Mouse (Mus musculus): ENCODE data around the gene Zfp978. TPM values are rescaled to one million over a fixed set of nuclear protein-coding genes. Genes with fewer than 3 reads are reported as not detected.
A peak's percentile ranks its signal among the peaks of the same experiment; 100 is the strongest.
"Not testable (repeated sequence)": the region's sequence is repeated elsewhere in the genome, so short reads cannot be mapped to it uniquely, and the experiment has no call there.

Zfp978 gene
- polyA plus RNA-seq, 1 experiment, result 10.5 TPM

GRCm38 (mm10) chr4:147406735-147407462 is 45.8 kb downstream of the Zfp978 start:
- no peak for TF ChIP-seq POLR2A (IDR thresholded peaks at IDR 0.05; ENCODE audit: borderline replicate concordance, control insufficient read depth, low read depth, low read length)
- TF ChIP-seq CTCF (IDR thresholded peaks at IDR 0.05; ENCODE audit: control insufficient read depth, insufficient read depth, low read length), result no peak
- H3K27ac ChIP-seq (ENCODE audit: control insufficient read depth, insufficient read depth, low read depth, low read length, poor library complexity), result no peak overlapping the region; the same call in 1 of the 2 replicates
- peak overlapping the region; percentile 16 for H3K4me3 ChIP-seq (replicated peaks; ENCODE audit: control insufficient read depth, low read depth, low read length)
- H3K4me1 ChIP-seq (ENCODE audit: control insufficient read depth, insufficient read depth, low read length), result no peaks in the 10 kb centered on the region
- 1% methylated on average over 51 of the region's 75 CpGs for WGBS

GRCm38 (mm10) chr4:147407463-147407822 is 46.3 kb downstream of the Zfp978 start:
- H3K4me1 ChIP-seq (ENCODE audit: control insufficient read depth, insufficient read depth, low read length), result no peaks in the 10 kb centered on the region
- 3% methylated on average over 13 of the region's 13 CpGs for WGBS
- no peak overlapping the region for H3K4me3 ChIP-seq (replicated peaks; ENCODE audit: control insufficient read depth, low read depth, low read length)
- H3K27ac ChIP-seq (ENCODE audit: control insufficient read depth, insufficient read depth, low read depth, low read length, poor library complexity), result no peak overlapping the region; the same call in 1 of the 2 replicates
- TF ChIP-seq POLR2A (IDR thresholded peaks at IDR 0.05; ENCODE audit: borderline replicate concordance, control insufficient read depth, low read depth, low read length), result no peak
- TF ChIP-seq CTCF (IDR thresholded peaks at IDR 0.05; ENCODE audit: control insufficient read depth, insufficient read depth, low read length), result no peak

GRCm38 (mm10) chr4:147416365-147416764 is 55.3 kb downstream of the Zfp978 start:
- not testable (repeated sequence) for H3K27ac ChIP-seq (ENCODE audit: control insufficient read depth, insufficient read depth, low read depth, low read length, poor library complexity); H3K4me1 ChIP-seq (ENCODE audit: control insufficient read depth, insufficient read depth, low read length); H3K4me3 ChIP-seq (replicated peaks; ENCODE audit: control insufficient read depth, low read depth, low read length)
- WGBS, result 58% methylated on average over 1 of the region's 1 CpGs

- no peaks in the 10 kb centered on the region for H3K4me1 ChIP-seq (ENCODE audit: control insufficient read depth, insufficient read depth, low read length)
- no peak overlapping the region for H3K4me3 ChIP-seq (replicated peaks; ENCODE audit: control insufficient read depth, low read depth, low read length)
- TF ChIP-seq CTCF (IDR thresholded peaks at IDR 0.05; ENCODE audit: control insufficient read depth, insufficient read depth, low read length) (no peak), POLR2A (IDR thresholded peaks at IDR 0.05; ENCODE audit: borderline replicate concordance, control insufficient read depth, low read depth, low read length) (no peak)
- WGBS, result 50% methylated on average over 8 of the region's 8 CpGs
- no peak overlapping the region for H3K27ac ChIP-seq (ENCODE audit: control insufficient read depth, insufficient read depth, low read depth, low read length, poor library complexity)
These were observed 56.2 kb downstream of the Zfp978 start for GRCm38 (mm10) chr4:147417157-147417778.

GRCm38 (mm10) chr4:147417921-147418320 is 56.8 kb downstream of the Zfp978 start:
- 59% methylated on average over 10 of the region's 10 CpGs for WGBS
- Histone ChIP-seq H3K27ac (ENCODE audit: control insufficient read depth, insufficient read depth, low read depth, low read length, poor library complexity) (no peak overlapping the region), H3K4me3 (replicated peaks; ENCODE audit: control insufficient read depth, low read depth, low read length) (no peak overlapping the region), H3K4me1 (ENCODE audit: control insufficient read depth, insufficient read depth, low read length) (no peaks in the 10 kb centered on the region)
- TF ChIP-seq POLR2A (IDR thresholded peaks at IDR 0.05; ENCODE audit: borderline replicate concordance, control insufficient read depth, low read depth, low read length), result no peak
- no peak for TF ChIP-seq CTCF (IDR thresholded peaks at IDR 0.05; ENCODE audit: control insufficient read depth, insufficient read depth, low read length)

- WGBS, result 48% methylated on average over 7 of the region's 7 CpGs
- not testable (repeated sequence) for H3K27ac ChIP-seq (ENCODE audit: control insufficient read depth, insufficient read depth, low read depth, low read length, poor library complexity); H3K4me3 ChIP-seq (replicated peaks; ENCODE audit: control insufficient read depth, low read depth, low read length)
These were observed 57.2 kb downstream of the Zfp978 start for GRCm38 (mm10) chr4:147418333-147418732.

GRCm38 (mm10) chr4:147419190-147419589 is 58.1 kb downstream of the Zfp978 start:
- 75% methylated on average over 8 of the region's 8 CpGs for WGBS
- H3K4me1 ChIP-seq (ENCODE audit: control insufficient read depth, insufficient read depth, low read length), result not testable (repeated sequence)

More at GRCm38 (mm10) chr4:147418333-147418732, 57.2 kb downstream of the Zfp978 start:
- not testable (repeated sequence) for H3K4me1 ChIP-seq (ENCODE audit: control insufficient read depth, insufficient read depth, low read length)

GRCm38 (mm10) chr4:147419756-147420590 is 58.9 kb downstream of the Zfp978 start:
- 76% methylated on average over 5 of the region's 5 CpGs for WGBS
- peak; percentile 28; the same call in 1 of the 2 replicates for TF ChIP-seq POLR2A (IDR thresholded peaks at IDR 0.05; ENCODE audit: borderline replicate concordance, control insufficient read depth, low read depth, low read length)
- H3K27ac ChIP-seq (ENCODE audit: control insufficient read depth, insufficient read depth, low read depth, low read length, poor library complexity); H3K4me3 ChIP-seq (replicated peaks; ENCODE audit: control insufficient read depth, low read depth, low read length); H3K4me1 ChIP-seq (ENCODE audit: control insufficient read depth, insufficient read depth, low read length): not testable (repeated sequence)

More at GRCm38 (mm10) chr4:147419190-147419589, 58.1 kb downstream of the Zfp978 start:
- not testable (repeated sequence) for H3K4me3 ChIP-seq (replicated peaks; ENCODE audit: control insufficient read depth, low read depth, low read length); H3K27ac ChIP-seq (ENCODE audit: control insufficient read depth, insufficient read depth, low read depth, low read length, poor library complexity)

Measured in bone marrow, adult 2 months (tissue).